Mouse (Mus musculus) C2C12 (cell line): ENCODE data around the gene Jade2. TPM values are rescaled to one million over a fixed set of nuclear protein-coding genes. Genes with fewer than 3 reads are reported as not detected.

Experiments used
- H3K27me3 ChIP-seq: one replicate; pipeline ENCODE4 v1.6.1; 2011; ENCODE audit not compliant: control insufficient read depth, insufficient read depth, insufficient read length
- H3K36me3 ChIP-seq: one replicate; pipeline ENCODE4 v1.6.1; 2011; ENCODE audit not compliant: control insufficient read depth, insufficient read depth
- H3K4me3 ChIP-seq: one replicate; pipeline ENCODE4 v1.5.1; 2011; ENCODE audit warnings: mild to moderate bottlenecking, control low read depth; ENCODE audit not compliant: poor library complexity, insufficient read depth, severe bottlenecking
- H3K79me2 ChIP-seq: one replicate; pipeline ENCODE4 v1.6.1; 2011; ENCODE audit not compliant: control insufficient read depth, insufficient read depth
- H3K79me3 ChIP-seq: one replicate; pipeline ENCODE4 v1.6.1; 2011; ENCODE audit warnings: low read depth, control low read depth
- H3ac ChIP-seq: one replicate; pipeline ENCODE3; 2011; ENCODE audit warnings: low read depth; ENCODE audit not compliant: control insufficient read depth, insufficient read length
- CEBPB ChIP-seq: IDR thresholded peaks from one replicate; pipeline ENCODE4 v1.6.1; 2011; ENCODE audit warnings: low read depth, mild to moderate bottlenecking, control low read depth, moderate library complexity
- CTCF ChIP-seq: IDR thresholded peaks from one replicate; pipeline ENCODE4 v1.5.1; 2011; ENCODE audit not compliant: control insufficient read depth, insufficient read depth, insufficient read length
- FOSL1 ChIP-seq: IDR thresholded peaks from one replicate; pipeline ENCODE4 v1.8.0; 2011; ENCODE audit warnings: mild to moderate bottlenecking, low read length; ENCODE audit not compliant: poor library complexity, insufficient read depth, severe bottlenecking
- MAX ChIP-seq: IDR thresholded peaks from one replicate; pipeline ENCODE4 v1.6.1; 2011; ENCODE audit warnings: mild to moderate bottlenecking, control low read depth
- MYOD1 ChIP-seq: IDR thresholded peaks from one replicate; pipeline ENCODE4 v1.6.1; 2011; ENCODE audit warnings: low read depth; ENCODE audit not compliant: control insufficient read depth, insufficient read length
- MYOG ChIP-seq: IDR thresholded peaks from one replicate; pipeline ENCODE4 v1.6.1; 2011; ENCODE audit not compliant: control insufficient read depth, insufficient read length; ENCODE audit errors: extremely low read depth
- USF1 ChIP-seq: IDR thresholded peaks from one replicate; pipeline ENCODE4 v1.6.1; 2011; ENCODE audit warnings: low read depth, mild to moderate bottlenecking, control low read depth, moderate library complexity
- long read RNA-seq, 2 experiments: library from polyadenylated mRNA; unstranded; transcript quantifications; one replicate each; pipeline ENCODE4 v2.0.0; 2019 to 2020
- polyA plus RNA-seq: library from polyadenylated mRNA; unstranded; fragments of >200 nt; fragmentation: generic; extraction: Trizol; gene quantifications from one replicate; pipeline ENCODE4 v1.2.1, GENCODE M21; 2012; ENCODE audit warnings: missing spikeins

The Jade2 gene
- polyA plus RNA-seq: 4.0 TPM
- long read RNA-seq, experiment 1, partial matches to known transcripts: 0 of 5 reads
- long read RNA-seq, experiment 1, other reads (novel, unspliced or antisense): 5 of 5 reads
- long read RNA-seq, experiment 2, full-length matches to known transcripts: 3 of 17 reads
- long read RNA-seq, experiment 2, partial matches to known transcripts: 11 of 17 reads
- long read RNA-seq, experiment 2, other reads (novel, unspliced or antisense): 3 of 17 reads

- H3K4me3 ChIP-seq: peak within 1 kb of the TSS; percentile 65
- H3ac ChIP-seq: peak within 1 kb of the TSS; percentile 69
- H3K79me2 ChIP-seq: peaks cover 34% of the 10 kb centered on the region
- no peaks in the 10 kb centered on the region for H3K36me3 ChIP-seq
- TF ChIP-seq FOSL1: no peak
- no peak for TF ChIP-seq CEBPB
- no peak for TF ChIP-seq CTCF
- no peak for TF ChIP-seq MYOD1
- no peak for TF ChIP-seq USF1
- TF ChIP-seq MAX: no peak
- no peak for TF ChIP-seq MYOG
- H3K27me3 ChIP-seq: no peaks in the 10 kb centered on the region
- peaks cover 13% of the 10 kb centered on the region for H3K79me3 ChIP-seq
Observed at GRCm38 (mm10) chr11:51857081-51857671, at the start of gene Jade2. Gene Jade2, minus strand, starts transcription at chr11:51857653.

DNA sequence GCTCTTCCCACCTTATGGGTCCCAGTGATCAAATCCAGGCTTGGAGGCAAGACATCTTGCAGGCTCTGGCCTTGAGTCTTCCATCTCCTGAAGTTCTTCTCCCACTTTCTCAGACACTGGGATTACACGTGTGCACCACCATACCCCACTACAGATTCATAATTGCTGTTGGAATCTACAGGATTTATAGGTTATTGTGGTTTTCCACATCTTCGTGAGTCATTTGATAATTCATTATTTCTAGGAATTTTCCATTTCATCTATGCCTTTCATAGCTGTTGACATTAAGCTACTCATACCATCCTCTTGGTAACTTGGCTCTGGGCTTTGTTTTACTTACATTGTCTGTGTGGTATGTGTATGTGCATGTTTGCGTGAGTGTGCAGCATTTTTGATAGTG, 46.8 kb upstream of the Jade2 start:
- Histone ChIP-seq H3K36me3 (no peaks in the 10 kb centered on the region), H3ac (no peak overlapping the region), H3K79me3 (no peaks in the 10 kb centered on the region), H3K27me3 (no peaks in the 10 kb centered on the region), H3K79me2 (no peaks in the 10 kb centered on the region), H3K4me3 (no peak overlapping the region)
- TF ChIP-seq MYOG: no peak
- peak; percentile 63 for TF ChIP-seq FOSL1
- TF ChIP-seq MAX: peak; percentile 57

DNA sequence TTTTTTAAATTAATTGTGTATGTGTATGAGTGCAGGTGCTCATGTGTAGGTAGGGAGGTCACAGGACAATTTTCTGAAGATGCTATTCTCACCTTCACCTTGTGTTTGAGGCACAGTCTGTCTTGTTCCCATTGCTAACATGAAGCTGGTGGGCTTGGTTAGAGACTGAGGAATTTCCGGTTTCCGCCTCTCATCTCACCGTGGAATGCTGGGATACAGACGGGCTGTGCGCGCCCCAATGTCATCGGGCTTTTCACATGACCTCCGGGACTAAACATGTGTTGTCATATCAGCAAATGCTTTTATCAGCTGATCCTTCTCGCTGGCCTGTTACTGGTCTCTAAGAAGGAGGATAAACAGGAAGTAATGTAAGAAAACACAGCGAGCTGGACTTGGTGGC, 42.2 kb upstream of the Jade2 start:
- no peaks in the 10 kb centered on the region for H3K79me2 ChIP-seq
- H3ac ChIP-seq: no peak overlapping the region
- no peaks in the 10 kb centered on the region for H3K36me3 ChIP-seq
- no peaks in the 10 kb centered on the region for H3K27me3 ChIP-seq
- TF ChIP-seq CTCF: no peak
- no peak overlapping the region for H3K4me3 ChIP-seq
- no peaks in the 10 kb centered on the region for H3K79me3 ChIP-seq

GRCm38 (mm10) chr11:51898326-51899080, 41.0 kb upstream of the Jade2 start:
- Histone ChIP-seq H3K4me3 (no peak overlapping the region), H3K79me2 (no peaks in the 10 kb centered on the region), H3ac (no peak overlapping the region), H3K36me3 (no peaks in the 10 kb centered on the region), H3K27me3 (no peaks in the 10 kb centered on the region), H3K79me3 (no peaks in the 10 kb centered on the region)
- TF ChIP-seq CTCF: no peak
- TF ChIP-seq USF1: no peak
- no peak for TF ChIP-seq MAX
- TF ChIP-seq MYOG: no peak
- TF ChIP-seq FOSL1: no peak

DNA sequence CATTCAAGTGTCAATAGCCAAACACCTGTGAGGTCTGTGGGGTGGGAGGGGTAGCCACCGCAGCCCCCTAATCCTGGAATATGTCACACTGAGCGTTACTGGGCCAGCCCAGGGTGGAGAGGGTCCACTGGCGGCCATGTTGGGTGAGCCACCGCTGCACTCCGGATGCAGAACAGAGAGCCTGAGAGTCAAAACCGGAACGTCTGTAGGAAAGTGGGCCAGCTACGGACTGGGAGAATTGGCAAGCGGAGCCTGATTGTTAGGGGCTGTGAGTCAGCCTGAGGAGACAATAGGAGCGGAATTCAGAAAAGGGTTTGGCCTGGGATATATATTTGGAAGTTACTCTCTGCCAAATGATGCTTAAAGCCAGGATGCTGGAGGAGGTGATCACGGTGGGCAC, 39.9 kb upstream of the Jade2 start:
- H3K4me3 ChIP-seq: no peak overlapping the region
- no peaks in the 10 kb centered on the region for H3K36me3 ChIP-seq
- H3K79me3 ChIP-seq: no peaks in the 10 kb centered on the region
- no peak overlapping the region for H3ac ChIP-seq
- H3K79me2 ChIP-seq: no peaks in the 10 kb centered on the region
- H3K27me3 ChIP-seq: no peaks in the 10 kb centered on the region
- TF ChIP-seq MAX: no peak
- TF ChIP-seq MYOD1: no peak
- TF ChIP-seq CEBPB: no peak
- TF ChIP-seq MYOG: no peak
- TF ChIP-seq CTCF: no peak
- no peak for TF ChIP-seq FOSL1
- TF ChIP-seq USF1: no peak

DNA sequence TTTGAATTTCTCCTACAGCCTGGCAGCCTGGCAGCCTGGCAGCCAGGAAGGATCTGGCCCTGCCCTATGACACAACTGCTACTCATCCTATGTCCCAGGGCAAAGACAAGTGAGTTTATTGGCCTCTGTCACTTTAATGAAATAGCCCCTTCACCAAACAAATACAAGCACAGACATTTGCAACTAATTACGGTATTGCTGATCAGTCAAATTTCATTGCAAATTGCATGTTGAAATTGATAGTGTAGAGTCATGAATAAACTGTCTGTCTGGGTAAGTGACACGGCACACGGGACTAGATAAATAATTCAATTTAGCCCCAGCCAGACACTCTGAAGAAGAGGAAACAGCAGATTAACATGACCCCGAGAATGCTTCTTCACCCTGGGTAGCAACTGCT, 38.6 kb upstream of the Jade2 start:
- H3K4me3 ChIP-seq: no peak overlapping the region
- H3ac ChIP-seq: no peak overlapping the region
- no peaks in the 10 kb centered on the region for H3K79me2 ChIP-seq
- no peaks in the 10 kb centered on the region for H3K27me3 ChIP-seq
- no peaks in the 10 kb centered on the region for H3K79me3 ChIP-seq
- TF ChIP-seq MYOG: no peak
- TF ChIP-seq FOSL1: peak; percentile 46
- peak; percentile 9 for TF ChIP-seq CEBPB
- TF ChIP-seq CTCF: no peak
- TF ChIP-seq MYOD1: no peak
- no peak for TF ChIP-seq MAX
- TF ChIP-seq USF1: no peak
- H3K36me3 ChIP-seq: no peaks in the 10 kb centered on the region
